Mouse (Mus musculus) hindbrain, embryonic 13.5 days (tissue): Measurements from ENCODE around the gene Trmt112. TPM values are rescaled to one million over a fixed set of nuclear protein-coding genes. Genes with fewer than 3 reads are reported as not detected.

Experiments used
- ATAC-seq: fragments of 200-750 bp; cut with Nextera tagmentation; 2 replicates; pipeline ENCODE4 v1.8.0; 2017; ENCODE audit warnings: moderate TSS enrichment; ENCODE audit not compliant: low FRiP score
- H3K27ac ChIP-seq: fragments of 300-500 bp; sonication (generic); 2 replicates; pipeline ENCODE4 v1.5.1; 2015; ENCODE audit warnings: inconsistent platforms, mild to moderate bottlenecking, moderate library complexity
- H3K27me3 ChIP-seq: fragments of 300-500 bp; sonication (generic); 2 replicates; pipeline ENCODE4 v1.6.1; 2015; ENCODE audit warnings: mild to moderate bottlenecking, inconsistent platforms
- H3K36me3 ChIP-seq: fragments of 300-500 bp; sonication (generic); 2 replicates; pipeline ENCODE4 v1.6.1; 2015; ENCODE audit warnings: mild to moderate bottlenecking, inconsistent platforms
- H3K4me1 ChIP-seq: fragments of 300-500 bp; sonication (generic); replicated peaks from 2 replicates; pipeline ENCODE4 v1.6.1; 2015; ENCODE audit warnings: inconsistent platforms
- H3K4me2 ChIP-seq: fragments of 300-500 bp; sonication (generic); 2 replicates; pipeline ENCODE4 v1.6.1; 2015; ENCODE audit warnings: inconsistent platforms, mild to moderate bottlenecking, moderate library complexity
- H3K4me3 ChIP-seq: fragments of 300-500 bp; sonication (generic); 2 replicates; pipeline ENCODE4 v1.5.1; 2015; ENCODE audit warnings: mild to moderate bottlenecking, inconsistent platforms
- H3K9ac ChIP-seq: fragments of 300-500 bp; sonication (generic); 2 replicates; pipeline ENCODE4 v1.6.1; 2015; ENCODE audit warnings: mild to moderate bottlenecking, inconsistent platforms
- H3K9me3 ChIP-seq: fragments of 300-500 bp; sonication (generic); 2 replicates; pipeline ENCODE4 v1.6.1; 2016; ENCODE audit warnings: inconsistent platforms
- WGBS: fragments of 180-500 bp; shearing (Covaris S2); methylation state at CpG from one replicate; pipeline ENCODE4 v1.1.7; 2015; 5-methylcytosine and 5-hydroxymethylcytosine counted together
- polyA plus RNA-seq: library from polyadenylated mRNA; unstranded; fragments of >200 nt; fragmentation: Nextera tagmentation; extraction: Ambion mirVana; gene quantifications from 2 replicates; pipeline ENCODE4 v1.2.1, GENCODE M21; 2015

Gene Trmt112
- polyA plus RNA-seq, 1 experiment from 2014 or later: 121 TPM

- H3K4me2 ChIP-seq: peak overlapping the region; percentile 70
- peak overlapping the region; percentile 45 for H3K4me3 ChIP-seq
- ATAC-seq: peak; percentile 78
- 3% methylated on average over 58 of the region's 58 CpGs for WGBS
- H3K9ac ChIP-seq: peak overlapping the region; percentile 72
- H3K4me1 ChIP-seq: peaks cover 26% of the 10 kb centered on the region
- H3K27me3 ChIP-seq: peaks cover 86% of the 10 kb centered on the region
- no peak overlapping the region for H3K27ac ChIP-seq
- peaks cover 9% of the 10 kb centered on the region; the same call in 1 of the 2 replicates for H3K36me3 ChIP-seq
- no peaks in the 10 kb centered on the region for H3K9me3 ChIP-seq
Measured at GRCm38 (mm10) chr19:6933436-6934194, 24.1 kb downstream of the Trmt112 start.

- peak; percentile 41 for ATAC-seq
- peaks cover 9% of the 10 kb centered on the region; the same call in 1 of the 2 replicates for H3K36me3 ChIP-seq
- no peaks in the 10 kb centered on the region for H3K9me3 ChIP-seq
- H3K4me1 ChIP-seq: peaks cover 34% of the 10 kb centered on the region
- H3K4me3 ChIP-seq: peak within 1 kb of the TSS; percentile 45
- peak within 1 kb of the TSS; percentile 70 for H3K4me2 ChIP-seq
- peaks cover 78% of the 10 kb centered on the region for H3K27me3 ChIP-seq
- H3K27ac ChIP-seq: no peak within 1 kb of the TSS
- WGBS: 11% methylated on average over 23 of the region's 23 CpGs
- H3K9ac ChIP-seq: peak within 1 kb of the TSS; percentile 72
Measured at GRCm38 (mm10) chr19:6934195-6934977, 24.9 kb downstream of the Trmt112 start, which contains the start of gene Kcnk4. Gene Kcnk4 (minus strand): TSS chr19:6934515.

GRCm38 (mm10) chr19:6936299-6936698, 26.8 kb downstream of the Trmt112 start:
- Histone ChIP-seq H3K4me2 (no peak overlapping the region), H3K27me3 (peaks cover 62% of the 10 kb centered on the region), H3K9ac (no peak overlapping the region), H3K9me3 (no peaks in the 10 kb centered on the region), H3K4me1 (peaks cover 51% of the 10 kb centered on the region), H3K36me3 (peaks cover 9% of the 10 kb centered on the region; the same call in 1 of the 2 replicates), H3K27ac (no peak overlapping the region), H3K4me3 (no peak overlapping the region)
- ATAC-seq: no peak
- WGBS: 24% methylated on average over 3 of the region's 3 CpGs

- H3K4me1 ChIP-seq: peaks cover 57% of the 10 kb centered on the region
- WGBS: 83% methylated on average over 16 of the region's 16 CpGs
- peaks cover 9% of the 10 kb centered on the region; the same call in 1 of the 2 replicates for H3K36me3 ChIP-seq
- H3K4me3 ChIP-seq: no peak overlapping the region
- H3K9ac ChIP-seq: peak overlapping the region; percentile 47; the same call in 1 of the 2 replicates
- H3K27me3 ChIP-seq: peaks cover 47% of the 10 kb centered on the region
- H3K27ac ChIP-seq: no peak overlapping the region
- 0 out of 2 replicates have a peak overlapping the region, but pooled peaks have one; percentile 98 for H3K4me2 ChIP-seq
- no peak for ATAC-seq
- H3K9me3 ChIP-seq: no peaks in the 10 kb centered on the region
Measured at GRCm38 (mm10) chr19:6937541-6938465, 28.3 kb downstream of the Trmt112 start.

GRCm38 (mm10) chr19:6939106-6940002, 29.9 kb downstream of the Trmt112 start:
- H3K36me3 ChIP-seq: peaks cover 9% of the 10 kb centered on the region; the same call in 1 of the 2 replicates
- no peaks in the 10 kb centered on the region for H3K9me3 ChIP-seq
- no peak overlapping the region for H3K27ac ChIP-seq
- peaks cover 32% of the 10 kb centered on the region for H3K27me3 ChIP-seq
- H3K4me3 ChIP-seq: peak overlapping the region; percentile 84
- H3K4me2 ChIP-seq: peak overlapping the region; percentile 98
- no peak for ATAC-seq
- peak overlapping the region; percentile 97 for H3K9ac ChIP-seq
- H3K4me1 ChIP-seq: peaks cover 49% of the 10 kb centered on the region
- 93% methylated on average over 20 of the region's 20 CpGs for WGBS

GRCm38 (mm10) chr19:6940396-6941351, 31.2 kb downstream of the Trmt112 start:
- Histone ChIP-seq H3K4me2 (peak overlapping the region; percentile 98), H3K4me1 (peaks cover 47% of the 10 kb centered on the region), H3K27me3 (peaks cover 19% of the 10 kb centered on the region), H3K9me3 (no peaks in the 10 kb centered on the region), H3K4me3 (peak overlapping the region; percentile 84), H3K9ac (peak overlapping the region; percentile 97), H3K36me3 (peaks cover 18% of the 10 kb centered on the region), H3K27ac (peak overlapping the region; percentile 97)
- 20% methylated on average over 29 of the region's 29 CpGs for WGBS
- ATAC-seq: peak; percentile 30

GRCm38 (mm10) chr19:6941372-6942248, 32.1 kb downstream of the Trmt112 start, which contains the start of gene Bad:
Gene Bad (plus strand): TSS chr19:6941861.
- WGBS: under 1% methylated on average over 83 of the region's 83 CpGs
- Histone ChIP-seq H3K9ac (peak within 1 kb of the TSS; percentile 97), H3K9me3 (no peaks in the 10 kb centered on the region), H3K36me3 (peaks cover 19% of the 10 kb centered on the region), H3K27me3 (peaks cover 10% of the 10 kb centered on the region; the same call in 1 of the 2 replicates), H3K4me2 (peak within 1 kb of the TSS; percentile 98), H3K4me3 (peak within 1 kb of the TSS; percentile 84), H3K27ac (peak within 1 kb of the TSS; percentile 97), H3K4me1 (peaks cover 47% of the 10 kb centered on the region)
- ATAC-seq: peak; percentile 84

GRCm38 (mm10) chr19:6942249-6942691, 32.8 kb downstream of the Trmt112 start, which contains the start of gene Gpr137:
Gene Gpr137 (minus strand): TSS chr19:6942480.
- under 1% methylated on average over 27 of the region's 27 CpGs for WGBS
- peak within 1 kb of the TSS; percentile 97 for H3K9ac ChIP-seq
- peaks cover 47% of the 10 kb centered on the region for H3K4me1 ChIP-seq
- peak within 1 kb of the TSS; percentile 84 for H3K4me3 ChIP-seq
- ATAC-seq: peak; percentile 75
- H3K27me3 ChIP-seq: peaks cover 4% of the 10 kb centered on the region; the same call in 1 of the 2 replicates
- no peaks in the 10 kb centered on the region for H3K9me3 ChIP-seq
- peak within 1 kb of the TSS; percentile 97 for H3K27ac ChIP-seq
- peaks cover 19% of the 10 kb centered on the region for H3K36me3 ChIP-seq
- peak within 1 kb of the TSS; percentile 98 for H3K4me2 ChIP-seq

- Histone ChIP-seq H3K27me3 (0 out of 2 replicates have a peak, but pooled peaks cover 4% of the 10 kb centered on the region), H3K9ac (peak overlapping the region; percentile 97), H3K9me3 (no peaks in the 10 kb centered on the region), H3K4me1 (peaks cover 44% of the 10 kb centered on the region), H3K27ac (peak overlapping the region; percentile 97), H3K4me3 (peak overlapping the region; percentile 84), H3K36me3 (peaks cover 18% of the 10 kb centered on the region), H3K4me2 (peak overlapping the region; percentile 98)
- no peak; the same call in 1 of the 2 replicates for ATAC-seq
- 28% methylated on average over 5 of the region's 5 CpGs for WGBS
Measured at GRCm38 (mm10) chr19:6942764-6943163, 33.3 kb downstream of the Trmt112 start.
